Mouse (Mus musculus): ENCODE measurements around the gene Wnt3. TPM values are rescaled to one million over a fixed set of nuclear protein-coding genes. Genes with fewer than 3 reads are reported as not detected.

The Wnt3 gene
- total RNA-seq, 2 experiments from 2014 or later: 2.0 to 2.9 TPM

GRCm38 (mm10) chr11:103771160-103771817 lies 2.7 kb upstream of the Wnt3 start:
- DNase-seq (ENCODE audit: low spot score in 2 of 2): no peak

GRCm38 (mm10) chr11:103772505-103773386 lies 1.2 kb upstream of the Wnt3 start:
- DNase-seq (ENCODE audit: low spot score in 2 of 2): no peak

GRCm38 (mm10) chr11:103774228-103774530 lies 229 bp downstream of the Wnt3 start:
- no peak for DNase-seq (ENCODE audit: low spot score in 2 of 2)

GRCm38 (mm10) chr11:103780152-103780551 lies 6.2 kb downstream of the Wnt3 start:
- no peak for DNase-seq (ENCODE audit: low spot score in 2 of 2)

- no peak for DNase-seq (ENCODE audit: low spot score in 2 of 2)
These were observed 16.0 kb downstream of the Wnt3 start for GRCm38 (mm10) chr11:103789951-103790350.

GRCm38 (mm10) chr11:103801128-103801527 lies 27.2 kb downstream of the Wnt3 start:
- no peak for DNase-seq (ENCODE audit: low spot score in 2 of 2)

- no peak for DNase-seq (ENCODE audit: low spot score in 2 of 2)
These were observed 30.2 kb downstream of the Wnt3 start for GRCm38 (mm10) chr11:103804126-103804525.

- DNase-seq (ENCODE audit: low spot score in 2 of 2): no peak
These were observed 30.9 kb downstream of the Wnt3 start for GRCm38 (mm10) chr11:103804804-103805203.

- peak in 1 of 2 experiments; percentile 36 for DNase-seq (ENCODE audit: low spot score in 2 of 2)
These were observed 34.0 kb downstream of the Wnt3 start for GRCm38 (mm10) chr11:103807966-103808365.

- no peak for DNase-seq (ENCODE audit: low spot score in 2 of 2)
These were observed 35.0 kb downstream of the Wnt3 start for GRCm38 (mm10) chr11:103808771-103809610.

GRCm38 (mm10) chr11:103809611-103810598 lies 36.0 kb downstream of the Wnt3 start:
- peak in 1 of 2 experiments; percentile 34 for DNase-seq (ENCODE audit: low spot score in 2 of 2)

GRCm38 (mm10) chr11:103810631-103811030 lies 36.7 kb downstream of the Wnt3 start:
- DNase-seq (ENCODE audit: low spot score in 2 of 2): no peak

GRCm38 (mm10) chr11:103811246-103811645 lies 37.3 kb downstream of the Wnt3 start:
- no peak for DNase-seq (ENCODE audit: low spot score in 2 of 2)

GRCm38 (mm10) chr11:103814808-103815207 lies 40.9 kb downstream of the Wnt3 start:
- no peak for DNase-seq (ENCODE audit: low spot score in 2 of 2)

- no peak for DNase-seq (ENCODE audit: low spot score in 2 of 2)
These were observed 42.0 kb downstream of the Wnt3 start for GRCm38 (mm10) chr11:103815986-103816385.

GRCm38 (mm10) chr11:103816719-103817118 lies 42.8 kb downstream of the Wnt3 start:
- no peak for DNase-seq (ENCODE audit: low spot score in 2 of 2)

GRCm38 (mm10) chr11:103827201-103827600 lies 53.3 kb downstream of the Wnt3 start:
- no peak for DNase-seq (ENCODE audit: low spot score in 2 of 2)

- DNase-seq (ENCODE audit: low spot score in 2 of 2): no peak
These were observed 54.9 kb downstream of the Wnt3 start for GRCm38 (mm10) chr11:103828866-103829265.

GRCm38 (mm10) chr11:103829956-103830355 lies 56.0 kb downstream of the Wnt3 start:
- no peak for DNase-seq (ENCODE audit: low spot score in 2 of 2)

- DNase-seq (ENCODE audit: low spot score in 2 of 2): no peak
These were observed 56.5 kb downstream of the Wnt3 start for GRCm38 (mm10) chr11:103830476-103830875.

Data from layer of hippocampus, postnatal 14 days (tissue).